Mouse (Mus musculus): ENCODE results near the gene Defb38. TPM values are rescaled to one million over a fixed set of nuclear protein-coding genes. Genes with fewer than 3 reads are reported as not detected.

The Defb38 gene
- polyA plus RNA-seq (2014; fragmentation: Nextera tagmentation; extraction: Ambion mirVana) = not detected in 2 replicates

DNA sequence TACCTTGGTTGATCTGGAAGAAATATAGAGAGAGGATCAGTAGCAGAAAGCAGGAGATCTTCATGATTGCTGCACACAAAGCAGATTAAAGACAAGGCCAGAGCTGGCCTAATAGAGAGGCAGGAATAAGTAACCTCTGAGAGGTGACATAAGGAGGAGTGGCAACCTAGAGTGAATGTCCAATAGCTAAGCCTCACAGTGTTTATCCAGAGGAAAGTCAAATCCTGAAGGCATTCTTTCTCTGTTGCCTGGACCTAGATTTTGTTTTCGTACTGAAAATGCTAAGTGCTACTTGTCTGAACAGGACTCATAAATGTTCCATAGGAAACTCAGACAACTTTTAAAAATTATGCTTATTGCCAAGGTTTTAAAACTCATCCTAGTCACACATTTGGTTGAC is at the start of gene Defb38:
Gene Defb38, minus strand, starts transcription at position 101 of the 400 bp plus-strand sequence.
- Histone ChIP-seq H3K27ac (ENCODE audit: low read depth) (no peak within 1 kb of the TSS), H3K4me1 (replicated peaks; ENCODE audit: control insufficient read depth, insufficient read depth, low read length) (no peaks in the 10 kb centered on the region), H3K4me2 (ENCODE audit: low read length) (no peak within 1 kb of the TSS), H3K36me3 (ENCODE audit: control insufficient read depth, insufficient read depth, low read length) (no peaks in the 10 kb centered on the region), H3K9ac (ENCODE audit: low read length) (no peak within 1 kb of the TSS), H3K27me3 (replicated peaks; ENCODE audit: control insufficient read depth, insufficient read depth, low read length) (no peaks in the 10 kb centered on the region), H3K4me3 (ENCODE audit: low read depth, low read length) (no peak within 1 kb of the TSS), H3K9me3 (ENCODE audit: control insufficient read depth, low read length) (no peaks in the 10 kb centered on the region)
- 88% methylated on average over 1 of the region's 1 CpGs for WGBS
- ATAC-seq (replicated peaks; ENCODE audit: low FRiP score, low TSS enrichment, low read depth) (no peak), DNase-seq (ENCODE audit: low spot score) (no peak)

GRCm38 (mm10) chr8:19066013-19066412 is 39.6 kb upstream of the Defb38 start:
- H3K4me1 ChIP-seq (replicated peaks; ENCODE audit: control insufficient read depth, insufficient read depth, low read length) = no peaks in the 10 kb centered on the region
- H3K4me2 ChIP-seq (ENCODE audit: low read length) = no peak overlapping the region
- no peak overlapping the region for H3K9ac ChIP-seq (ENCODE audit: low read length)
- H3K36me3 ChIP-seq (ENCODE audit: control insufficient read depth, insufficient read depth, low read length) = no peaks in the 10 kb centered on the region
- no peaks in the 10 kb centered on the region for H3K27me3 ChIP-seq (replicated peaks; ENCODE audit: control insufficient read depth, insufficient read depth, low read length)
- ATAC-seq (replicated peaks; ENCODE audit: low FRiP score, low TSS enrichment, low read depth) (no peak), DNase-seq (ENCODE audit: low spot score) (no peak)
- no peaks in the 10 kb centered on the region for H3K9me3 ChIP-seq (ENCODE audit: control insufficient read depth, low read length)
- H3K27ac ChIP-seq (ENCODE audit: low read depth) = no peak overlapping the region
- no peak overlapping the region for H3K4me3 ChIP-seq (ENCODE audit: low read depth, low read length)
- 62% methylated on average over 2 of the region's 2 CpGs for WGBS

DNA sequence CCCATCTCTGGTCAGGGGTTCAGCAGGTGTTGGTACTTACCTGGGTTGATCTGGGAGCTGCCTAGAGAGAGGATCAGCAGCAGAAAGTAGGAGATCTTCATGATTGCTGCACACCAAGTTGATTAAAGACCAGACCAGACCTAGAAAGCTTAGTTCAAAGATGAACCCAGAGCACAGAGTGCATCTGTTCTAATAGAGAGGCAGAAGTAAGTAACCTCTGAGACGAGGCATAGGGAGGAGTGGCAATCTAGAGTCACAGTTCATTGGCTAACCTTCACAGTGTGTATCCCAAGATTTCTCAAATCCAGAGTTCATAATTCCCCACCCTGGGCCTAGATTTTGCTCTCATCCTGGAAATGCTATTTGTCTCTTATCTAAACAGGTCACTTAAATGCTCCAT is 38.3 kb upstream of the Defb38 start, which contains the start of gene Defb39:
Gene Defb39, minus strand, starts transcription at position 101 of the 400 bp plus-strand sequence.
- DNase-seq (ENCODE audit: low spot score) = no peak
- H3K9me3 ChIP-seq (ENCODE audit: control insufficient read depth, low read length) = no peaks in the 10 kb centered on the region
- H3K4me2 ChIP-seq (ENCODE audit: low read length) = no peak within 1 kb of the TSS
- no peak within 1 kb of the TSS for H3K4me3 ChIP-seq (ENCODE audit: low read depth, low read length)
- no peak within 1 kb of the TSS for H3K27ac ChIP-seq (ENCODE audit: low read depth)
- WGBS = 68% methylated on average over 1 of the region's 1 CpGs
- H3K27me3 ChIP-seq (replicated peaks; ENCODE audit: control insufficient read depth, insufficient read depth, low read length) = no peaks in the 10 kb centered on the region
- no peak within 1 kb of the TSS for H3K9ac ChIP-seq (ENCODE audit: low read length)
- H3K4me1 ChIP-seq (replicated peaks; ENCODE audit: control insufficient read depth, insufficient read depth, low read length) = no peaks in the 10 kb centered on the region
- ATAC-seq (replicated peaks; ENCODE audit: low FRiP score, low TSS enrichment, low read depth) = no peak
- no peaks in the 10 kb centered on the region for H3K36me3 ChIP-seq (ENCODE audit: control insufficient read depth, insufficient read depth, low read length)

DNA sequence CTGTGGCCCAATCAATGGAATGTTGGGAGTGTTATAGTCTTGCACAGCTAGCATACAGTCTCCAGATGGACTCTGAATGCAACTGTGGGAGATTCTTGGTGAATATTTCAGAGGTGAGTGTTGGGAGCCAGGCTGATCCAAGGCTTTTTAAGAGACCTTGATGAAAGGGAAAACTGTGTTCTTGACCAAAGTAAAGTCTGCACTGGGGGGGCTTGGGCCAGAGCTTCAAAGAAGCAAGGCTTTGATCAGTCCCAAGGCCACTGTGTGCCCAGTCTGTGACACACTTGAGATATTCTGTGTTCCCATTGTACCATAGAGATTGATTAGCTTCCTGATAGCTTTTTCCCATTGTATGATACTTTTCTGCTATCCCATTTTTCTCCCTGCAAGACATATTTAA is 36.5 kb upstream of the Defb38 start:
- DNase-seq (ENCODE audit: low spot score) (no peak), ATAC-seq (replicated peaks; ENCODE audit: low FRiP score, low TSS enrichment, low read depth) (no peak)
- H3K27ac ChIP-seq (ENCODE audit: low read depth) = no peak overlapping the region

DNA sequence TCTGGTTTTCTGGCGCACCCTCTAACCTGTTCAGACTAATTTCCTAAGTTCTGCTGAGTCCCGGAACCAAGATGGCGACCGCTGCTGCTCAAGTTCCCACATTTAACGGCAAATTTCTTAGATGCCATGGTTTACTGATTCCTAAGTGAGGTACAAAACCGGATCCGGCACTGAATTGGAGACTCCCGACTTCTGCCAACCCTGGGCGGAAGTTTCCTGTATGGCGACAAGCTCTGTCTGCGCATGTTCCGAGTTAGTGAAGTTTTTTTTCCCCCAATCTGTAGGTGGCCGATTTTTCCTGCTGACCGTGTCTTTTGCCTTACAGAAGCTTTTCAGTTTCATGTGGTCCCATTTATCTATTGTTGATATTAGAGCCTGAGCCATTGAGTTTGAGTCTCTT is 18.9 kb upstream of the Defb38 start:
- no peaks in the 10 kb centered on the region for H3K36me3 ChIP-seq (ENCODE audit: control insufficient read depth, insufficient read depth, low read length)
- WGBS = 95% methylated on average over 14 of the region's 14 CpGs
- H3K4me3 ChIP-seq (ENCODE audit: low read depth, low read length) = no peak overlapping the region
- ATAC-seq (replicated peaks; ENCODE audit: low FRiP score, low TSS enrichment, low read depth) = no peak
- no peak overlapping the region for H3K27ac ChIP-seq (ENCODE audit: low read depth)
- no peak overlapping the region for H3K4me2 ChIP-seq (ENCODE audit: low read length)
- H3K4me1 ChIP-seq (replicated peaks; ENCODE audit: control insufficient read depth, insufficient read depth, low read length) = no peaks in the 10 kb centered on the region
- no peak overlapping the region for H3K9ac ChIP-seq (ENCODE audit: low read length)
- H3K27me3 ChIP-seq (replicated peaks; ENCODE audit: control insufficient read depth, insufficient read depth, low read length) = no peaks in the 10 kb centered on the region
- no peak for DNase-seq (ENCODE audit: low spot score)
- no peaks in the 10 kb centered on the region for H3K9me3 ChIP-seq (ENCODE audit: control insufficient read depth, low read length)

More for the DNA sequence above, 36.5 kb upstream of the Defb38 start:
- Histone ChIP-seq H3K4me1 (replicated peaks; ENCODE audit: control insufficient read depth, insufficient read depth, low read length) (no peaks in the 10 kb centered on the region), H3K9me3 (ENCODE audit: control insufficient read depth, low read length) (no peaks in the 10 kb centered on the region), H3K4me2 (ENCODE audit: low read length) (no peak overlapping the region), H3K27me3 (replicated peaks; ENCODE audit: control insufficient read depth, insufficient read depth, low read length) (no peaks in the 10 kb centered on the region), H3K4me3 (ENCODE audit: low read depth, low read length) (no peak overlapping the region), H3K9ac (ENCODE audit: low read length) (no peak overlapping the region), H3K36me3 (ENCODE audit: control insufficient read depth, insufficient read depth, low read length) (no peaks in the 10 kb centered on the region)

Other genes with a start within 250 kb of the Defb38 start
- gene Defb40, start 48.3 kb downstream of the Defb38 start, polyA plus RNA-seq (2014; fragmentation: Nextera tagmentation; extraction: Ambion mirVana) = not detected in 2 replicates
- gene Defb37, start 35.5 kb downstream of the Defb38 start, polyA plus RNA-seq (2014; fragmentation: Nextera tagmentation; extraction: Ambion mirVana) = 0.86 TPM in 1 of 2 replicates, not detected in the other
- not detected in 2 replicates for gene Defb39, start 38.2 kb upstream of the Defb38 start, polyA plus RNA-seq (2014; fragmentation: Nextera tagmentation; extraction: Ambion mirVana)
- gene Defb12, start 88.3 kb upstream of the Defb38 start, polyA plus RNA-seq (2014; fragmentation: Nextera tagmentation; extraction: Ambion mirVana) = not detected in 2 replicates
- not detected in 2 replicates for gene Defb34, start 97.2 kb upstream of the Defb38 start, polyA plus RNA-seq (2014; fragmentation: Nextera tagmentation; extraction: Ambion mirVana)
- gene Gm45826, start 114.2 kb upstream of the Defb38 start, polyA plus RNA-seq (2014; fragmentation: Nextera tagmentation; extraction: Ambion mirVana) = not detected in 2 replicates
- gene Defb14, start 167.8 kb upstream of the Defb38 start, polyA plus RNA-seq (2014; fragmentation: Nextera tagmentation; extraction: Ambion mirVana) = not detected in 2 replicates
- gene Defb4, start 172.1 kb upstream of the Defb38 start, polyA plus RNA-seq (2014; fragmentation: Nextera tagmentation; extraction: Ambion mirVana) = not detected in 2 replicates
- not detected in 2 replicates for gene Defb6, start 198.9 kb upstream of the Defb38 start, polyA plus RNA-seq (2014; fragmentation: Nextera tagmentation; extraction: Ambion mirVana)
- not detected in 2 replicates for gene Defb46, start 213.3 kb upstream of the Defb38 start, polyA plus RNA-seq (2014; fragmentation: Nextera tagmentation; extraction: Ambion mirVana)
- not detected in 2 replicates for gene Defb5, start 221.0 kb upstream of the Defb38 start, polyA plus RNA-seq (2014; fragmentation: Nextera tagmentation; extraction: Ambion mirVana)

Data from intestine, embryonic 14.5 days (tissue).